Mouse (Mus musculus) hindbrain, embryonic 14.5 days (tissue): Measurements from ENCODE around the gene Gpx5. TPM values are rescaled to one million over a fixed set of nuclear protein-coding genes. Genes with fewer than 3 reads are reported as not detected.

ENCODE experiments used
- ATAC-seq: fragments of 200-750 bp; cut with Nextera tagmentation; 2 replicates; pipeline ENCODE4 v1.8.0; 2017; ENCODE audit warnings: moderate number of reproducible peaks, mild to moderate bottlenecking, moderate TSS enrichment, moderate library complexity; ENCODE audit not compliant: low FRiP score
- DNase-seq: peaks from one replicate; pipeline ENCODE4 v3.0.0-alpha.2; 2015; ENCODE audit warnings: low spot score
- H3K27ac ChIP-seq: fragments of 300-500 bp; sonication (generic); 2 replicates; pipeline ENCODE4 v1.5.1; 2014; ENCODE audit warnings: mild to moderate bottlenecking, moderate library complexity
- H3K27me3 ChIP-seq: fragments of 300-500 bp; sonication (generic); 2 replicates; pipeline ENCODE4 v1.6.1; 2014; ENCODE audit warnings: mild to moderate bottlenecking, low read length, mixed read lengths; ENCODE audit not compliant: control insufficient read depth, insufficient read depth
- H3K36me3 ChIP-seq: fragments of 300-500 bp; sonication (generic); replicated peaks from 2 replicates; pipeline ENCODE4 v1.6.1; 2014; ENCODE audit not compliant: control insufficient read depth, insufficient read depth
- H3K4me1 ChIP-seq: fragments of 300-500 bp; sonication (generic); replicated peaks from 2 replicates; pipeline ENCODE4 v1.6.1; 2014; ENCODE audit warnings: antibody characterized with exemption, low read length, mixed read lengths; ENCODE audit not compliant: control insufficient read depth, insufficient read depth
- H3K4me2 ChIP-seq: fragments of 300-500 bp; sonication (generic); replicated peaks from 2 replicates; pipeline ENCODE4 v1.6.1; 2014; ENCODE audit warnings: mild to moderate bottlenecking, moderate library complexity
- H3K4me3 ChIP-seq: fragments of 300-500 bp; sonication (generic); replicated peaks from 2 replicates; pipeline ENCODE4 v1.5.1; 2014; ENCODE audit warnings: mild to moderate bottlenecking, low read length
- H3K9ac ChIP-seq: fragments of 300-500 bp; sonication (generic); 2 replicates; pipeline ENCODE4 v1.6.1; 2014
- H3K9me3 ChIP-seq: fragments of 300-500 bp; sonication (generic); 2 replicates; pipeline ENCODE4 v1.6.1; 2016; ENCODE audit warnings: low read length; ENCODE audit not compliant: control insufficient read depth
- WGBS: fragments of 180-500 bp; shearing (Covaris S2); extraction: QIAGEN DNeasy Blood & Tissue Kit; methylation state at CpG from one replicate; pipeline ENCODE4 v1.1.7; 2014; 5-methylcytosine and 5-hydroxymethylcytosine counted together
- polyA plus RNA-seq: library from polyadenylated mRNA; unstranded; fragments of >200 nt; fragmentation: Nextera tagmentation; extraction: Ambion mirVana; gene quantifications from 2 replicates; pipeline ENCODE4 v1.2.1, GENCODE M21; 2014

Gene Gpx5
- polyA plus RNA-seq, result not detected in 2 replicates

GRCm38 (mm10) chr13:21292631-21293030 is at the start of gene Gpx5:
Gene Gpx5, minus strand, starts transcription at chr13:21292731.
- no peak for DNase-seq
- 94% methylated on average over 6 of the region's 6 CpGs for WGBS
- Histone ChIP-seq H3K27me3 (no peaks in the 10 kb centered on the region), H3K4me1 (no peaks in the 10 kb centered on the region), H3K9ac (no peak within 1 kb of the TSS), H3K4me3 (no peak within 1 kb of the TSS), H3K9me3 (no peaks in the 10 kb centered on the region), H3K4me2 (no peak within 1 kb of the TSS), H3K27ac (no peak within 1 kb of the TSS), H3K36me3 (no peaks in the 10 kb centered on the region)
- no peak for ATAC-seq

DNA sequence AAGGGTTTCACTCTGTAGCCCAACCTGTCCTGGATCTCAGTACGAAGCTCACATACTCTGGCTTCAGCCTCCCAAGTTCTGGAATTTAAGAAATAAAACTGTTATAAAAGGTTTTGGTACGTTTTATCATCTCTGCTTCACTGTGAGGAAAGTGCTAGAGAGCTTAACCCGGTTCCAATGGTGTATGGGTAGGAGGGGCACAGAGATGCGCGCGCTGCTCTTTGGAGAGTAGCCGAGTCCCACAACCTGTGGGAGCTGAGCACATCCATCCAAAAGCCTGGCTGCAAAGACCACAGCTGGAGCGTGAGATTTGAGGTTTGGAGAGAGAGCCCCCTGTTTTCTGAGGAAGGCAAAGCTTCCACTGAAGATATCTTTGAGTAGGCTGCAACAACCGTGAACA is 34.9 kb upstream of the Gpx5 start:
- 0 out of 2 replicates have a peak, but pooled peaks have one; percentile 37 for ATAC-seq

GRCm38 (mm10) chr13:21326657-21327211 is 34.2 kb upstream of the Gpx5 start:
- Histone ChIP-seq H3K9ac (no peak overlapping the region), H3K9me3 (no peaks in the 10 kb centered on the region), H3K27ac (no peak overlapping the region), H3K4me1 (peaks cover 4% of the 10 kb centered on the region; the same call in 1 of the 2 replicates), H3K4me3 (peak overlapping the region; percentile 33), H3K36me3 (no peaks in the 10 kb centered on the region), H3K4me2 (peak overlapping the region; percentile 58), H3K27me3 (peaks cover 12% of the 10 kb centered on the region)
- peak; percentile 77; the same call in 1 of the 2 replicates for ATAC-seq
- under 1% methylated on average over 24 of the region's 24 CpGs for WGBS
- DNase-seq, result peak; percentile 92

More for the DNA sequence above, 34.9 kb upstream of the Gpx5 start:
- no peak for DNase-seq
- Histone ChIP-seq H3K36me3 (no peaks in the 10 kb centered on the region), H3K4me2 (peak overlapping the region; percentile 58), H3K9me3 (no peaks in the 10 kb centered on the region), H3K4me1 (peaks cover 4% of the 10 kb centered on the region; the same call in 1 of the 2 replicates), H3K27me3 (peaks cover 12% of the 10 kb centered on the region), H3K27ac (no peak overlapping the region), H3K4me3 (peak overlapping the region; percentile 33), H3K9ac (peak overlapping the region; percentile 37; the same call in 1 of the 2 replicates)
- under 1% methylated on average over 9 of the region's 9 CpGs for WGBS

GRCm38 (mm10) chr13:21326191-21326590 is 33.7 kb upstream of the Gpx5 start:
- H3K4me3 ChIP-seq, result peak overlapping the region; percentile 33; the same call in 1 of the 2 replicates
- H3K36me3 ChIP-seq, result no peaks in the 10 kb centered on the region
- ATAC-seq, result no peak
- H3K9ac ChIP-seq, result no peak overlapping the region
- peaks cover 12% of the 10 kb centered on the region for H3K27me3 ChIP-seq
- H3K4me2 ChIP-seq, result peak overlapping the region; percentile 58
- peak; percentile 46 for DNase-seq
- H3K4me1 ChIP-seq, result peaks cover 4% of the 10 kb centered on the region; the same call in 1 of the 2 replicates
- no peaks in the 10 kb centered on the region for H3K9me3 ChIP-seq
- WGBS, result 13% methylated on average over 4 of the region's 4 CpGs
- H3K27ac ChIP-seq, result no peak overlapping the region

- Histone ChIP-seq H3K36me3 (no peaks in the 10 kb centered on the region), H3K4me2 (peak overlapping the region; percentile 45), H3K9ac (no peak overlapping the region), H3K4me3 (peak overlapping the region; percentile 27; the same call in 1 of the 2 replicates), H3K27me3 (peaks cover 12% of the 10 kb centered on the region), H3K27ac (no peak overlapping the region), H3K4me1 (peaks cover 4% of the 10 kb centered on the region; the same call in 1 of the 2 replicates), H3K9me3 (no peaks in the 10 kb centered on the region)
- ATAC-seq (no peak), DNase-seq (no peak)
- 56% methylated on average over 6 of the region's 6 CpGs for WGBS
These were observed 30.9 kb upstream of the Gpx5 start for GRCm38 (mm10) chr13:21323405-21323804.

DNA sequence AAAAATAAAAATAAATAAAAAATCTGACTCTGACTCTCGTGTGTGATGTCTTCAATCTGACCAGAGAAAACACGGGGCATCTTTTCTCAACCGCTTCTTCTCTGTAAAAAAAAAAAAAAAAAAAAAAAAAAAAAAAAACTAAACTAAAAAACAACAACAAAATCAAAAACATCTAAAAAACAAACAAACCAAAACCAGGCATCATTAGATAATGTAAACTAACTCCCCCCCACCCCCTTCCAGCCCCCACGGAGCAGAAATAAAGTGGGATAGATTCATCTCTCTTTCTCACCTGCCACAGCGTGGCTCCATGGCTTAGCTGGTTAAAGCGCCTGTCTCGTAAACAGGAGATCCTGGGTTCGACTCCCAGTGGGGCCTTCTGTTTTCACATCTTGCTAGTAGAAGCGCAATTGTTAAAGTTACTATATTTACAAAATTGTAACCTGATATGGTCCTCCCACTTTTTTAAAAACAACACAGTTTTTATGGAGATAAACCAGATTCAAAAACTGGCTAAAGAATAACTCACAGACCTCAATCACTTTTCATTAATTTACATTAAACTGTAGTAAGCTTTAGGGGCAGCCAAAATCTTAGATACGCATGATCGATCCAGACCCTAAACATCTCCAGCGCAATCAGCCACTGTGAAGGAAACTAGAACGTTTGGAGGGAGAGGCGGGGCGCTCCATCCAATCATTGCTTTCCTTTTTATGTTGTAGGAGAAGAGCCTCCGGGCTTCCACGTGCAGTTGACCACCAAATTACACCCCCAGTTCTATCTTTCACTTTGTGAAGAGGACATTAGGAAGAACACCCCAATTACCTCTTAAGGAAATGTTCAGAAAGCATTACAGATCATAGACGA is 30.2 kb upstream of the Gpx5 start:
- Histone ChIP-seq H3K4me1 (peaks cover 4% of the 10 kb centered on the region; the same call in 1 of the 2 replicates), H3K27ac (no peak overlapping the region), H3K4me3 (peak overlapping the region; percentile 27), H3K9ac (no peak overlapping the region), H3K27me3 (peaks cover 12% of the 10 kb centered on the region), H3K4me2 (peak overlapping the region; percentile 45), H3K36me3 (no peaks in the 10 kb centered on the region), H3K9me3 (no peaks in the 10 kb centered on the region)
- ATAC-seq (no peak), DNase-seq (peak; percentile 70)
- WGBS, result 14% methylated on average over 18 of the region's 18 CpGs

DNA sequence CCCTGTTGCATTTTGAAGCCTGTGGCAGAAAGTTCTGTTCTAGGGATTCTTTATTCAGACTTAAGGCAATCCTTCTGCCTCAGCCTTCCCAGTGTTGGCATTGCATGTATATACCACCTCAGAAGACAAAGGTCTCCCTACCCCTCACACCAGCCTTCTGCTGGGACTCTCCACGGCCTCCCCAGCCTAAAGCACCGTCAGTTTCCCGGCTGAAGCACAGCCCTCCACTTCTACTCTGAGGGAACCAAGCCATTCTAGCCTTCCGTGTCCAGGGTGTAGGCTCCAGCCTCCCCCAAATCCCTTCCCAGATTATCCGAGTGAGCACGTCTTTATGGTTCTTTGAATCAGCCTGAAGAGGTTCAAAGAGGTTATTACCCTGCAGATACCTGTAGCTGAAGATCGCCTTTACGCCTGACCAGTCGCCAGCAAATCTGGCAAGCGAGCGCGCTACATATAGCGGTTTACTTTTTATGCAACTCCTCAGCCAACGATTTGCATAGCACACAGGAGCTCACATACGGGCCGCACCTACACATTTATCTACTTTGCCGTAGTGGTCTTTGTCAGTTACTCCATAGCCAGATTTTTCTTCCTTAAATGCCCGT is 29.5 kb upstream of the Gpx5 start:
- Histone ChIP-seq H3K27me3 (peaks cover 12% of the 10 kb centered on the region), H3K9me3 (no peaks in the 10 kb centered on the region), H3K9ac (no peak overlapping the region), H3K4me3 (peak overlapping the region; percentile 27), H3K4me2 (peak overlapping the region; percentile 45), H3K4me1 (no peaks in the 10 kb centered on the region), H3K36me3 (no peaks in the 10 kb centered on the region), H3K27ac (no peak overlapping the region)
- DNase-seq (peak; percentile 26), ATAC-seq (no peak)
- 1% methylated on average over 18 of the region's 18 CpGs for WGBS

- Histone ChIP-seq H3K36me3 (no peaks in the 10 kb centered on the region), H3K9me3 (no peaks in the 10 kb centered on the region), H3K9ac (no peak overlapping the region), H3K4me3 (no peak overlapping the region), H3K27ac (no peak overlapping the region), H3K27me3 (peaks cover 12% of the 10 kb centered on the region), H3K4me1 (no peaks in the 10 kb centered on the region), H3K4me2 (no peak overlapping the region)
- no peak for ATAC-seq
- no peak for DNase-seq
- 81% methylated on average over 3 of the region's 3 CpGs for WGBS
These were observed 27.7 kb upstream of the Gpx5 start for GRCm38 (mm10) chr13:21320262-21320661.

DNA sequence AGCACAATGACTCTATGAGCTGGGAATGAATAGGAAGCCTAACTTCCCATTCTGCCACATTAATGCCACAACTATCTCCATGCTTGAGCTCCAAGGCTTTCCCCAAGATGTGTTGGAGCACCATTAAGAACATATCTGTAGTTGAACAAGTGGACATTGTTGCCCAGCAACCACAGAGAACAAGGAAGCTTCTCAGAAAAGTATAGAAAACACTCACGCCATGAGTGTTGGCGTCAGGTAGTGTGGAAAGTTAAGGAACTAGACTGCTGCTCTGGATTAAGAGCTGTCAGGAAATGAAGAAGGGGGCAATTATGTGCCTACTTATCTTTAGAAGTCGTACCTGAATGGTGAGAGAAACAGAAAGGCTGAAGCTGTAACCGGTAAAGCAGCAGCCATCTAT is 21.4 kb upstream of the Gpx5 start:
- WGBS, result 86% methylated on average over 4 of the region's 4 CpGs
- Histone ChIP-seq H3K27ac (no peak overlapping the region), H3K4me3 (no peak overlapping the region), H3K9ac (no peak overlapping the region), H3K36me3 (no peaks in the 10 kb centered on the region), H3K4me2 (no peak overlapping the region), H3K9me3 (no peaks in the 10 kb centered on the region), H3K4me1 (no peaks in the 10 kb centered on the region), H3K27me3 (no peaks in the 10 kb centered on the region)
- DNase-seq (no peak), ATAC-seq (no peak)
